Mouse (Mus musculus) liver, postnatal 0 days (tissue): ENCODE data around the gene Vmn1r47.

Experiments used
- CTCF ChIP-seq: sonication (generic); IDR thresholded peaks from 2 replicates; pipeline ENCODE4 v1.5.1; 2016; ENCODE audit warnings: antibody characterized with exemption, low read depth
- EP300 ChIP-seq: IDR thresholded peaks from 2 replicates; pipeline ENCODE4 v1.6.1; 2016; ENCODE audit warnings: antibody characterized with exemption, low read depth, mild to moderate bottlenecking

- TF ChIP-seq CTCF, result no peak
- TF ChIP-seq EP300, result no peak
Observed at GRCm38 (mm10) chr6:89985989-89986388, 30.0 kb upstream of the Vmn1r47 start.
